Mouse (Mus musculus) urinary bladder, adult 2 months (tissue): ENCODE measurements around the gene Eif4h. TPM values are rescaled to one million over a fixed set of nuclear protein-coding genes. Genes with fewer than 3 reads are reported as not detected.
A peak's percentile ranks its signal among the peaks of the same experiment; 100 is the strongest.
"Not testable (repeated sequence)": the region's sequence is repeated elsewhere in the genome, so short reads cannot be mapped to it uniquely, and the experiment has no call there.

Source experiments
- DNase-seq: peaks from one replicate; pipeline ENCODE4 v3.0.0; 2022; ENCODE audit warnings: low spot score
- polyA plus RNA-seq: library from polyadenylated mRNA; depleted of rRNA; stranded (reverse); fragments of >200 nt; gene quantifications from 2 replicates; pipeline ENCODE4 v1.2.3, GENCODE M21; 2012

The Eif4h gene
- polyA plus RNA-seq, 1 experiment = 232 TPM

DNA sequence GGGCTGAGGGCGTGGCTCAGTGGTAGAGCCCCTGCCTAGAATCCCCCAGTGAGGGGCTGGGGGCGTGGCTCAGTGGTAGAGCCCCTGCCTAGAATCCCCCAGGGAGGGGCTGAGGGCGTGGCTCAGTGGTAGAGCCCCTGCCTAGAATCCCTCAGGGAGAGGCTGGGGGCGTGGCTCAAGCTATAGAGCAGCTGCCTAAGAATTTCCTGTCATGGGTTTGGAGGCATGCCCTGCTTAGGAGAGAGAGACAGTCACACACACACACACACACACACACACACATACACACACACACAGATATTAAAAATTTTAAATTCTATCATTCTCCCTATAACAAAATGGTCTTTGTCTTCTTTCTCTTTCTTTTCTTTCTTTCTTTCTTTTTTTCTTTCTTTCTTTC is 9.7 kb upstream of the Eif4h start:
- DNase-seq = not testable (repeated sequence)

DNA sequence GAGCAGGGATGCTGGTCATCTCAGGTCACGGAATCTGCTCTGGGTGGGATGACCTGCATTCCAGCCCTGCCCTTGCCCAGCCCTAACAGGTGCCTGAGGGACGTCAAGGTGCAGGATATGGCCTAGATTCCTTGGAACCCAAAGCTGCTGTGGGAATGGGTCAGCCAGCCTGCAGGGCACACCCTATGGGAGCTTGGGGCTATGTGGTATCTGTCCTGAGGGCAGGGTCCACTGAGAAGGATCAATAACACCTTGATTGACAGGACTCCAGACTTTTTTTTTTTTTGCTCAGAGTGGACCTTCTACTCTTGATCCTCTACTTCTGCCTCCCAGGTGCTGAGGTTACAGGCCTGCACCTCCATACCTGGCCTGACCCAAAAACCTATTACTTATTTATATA is 8.1 kb upstream of the Eif4h start:
- no peak for DNase-seq

DNA sequence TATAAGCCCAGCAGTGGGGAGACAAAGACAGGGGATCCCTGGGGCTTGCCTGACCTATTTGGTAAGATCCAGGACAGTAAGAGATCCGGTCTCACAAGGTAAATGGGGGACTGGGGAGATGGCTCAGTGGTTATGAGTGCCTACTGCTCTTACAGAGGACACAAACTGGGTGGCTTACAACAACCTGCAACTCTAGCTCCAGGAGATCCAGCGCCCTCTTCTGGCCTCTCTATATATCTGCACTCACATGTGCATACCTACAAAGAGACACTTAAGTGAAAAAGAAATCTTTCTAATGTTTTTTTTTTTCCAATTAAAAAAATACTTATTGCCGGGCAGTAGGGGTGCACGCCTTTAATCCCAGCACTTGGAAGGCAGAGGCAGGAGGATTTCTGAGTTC is 7.2 kb upstream of the Eif4h start:
- DNase-seq = no peak

DNA sequence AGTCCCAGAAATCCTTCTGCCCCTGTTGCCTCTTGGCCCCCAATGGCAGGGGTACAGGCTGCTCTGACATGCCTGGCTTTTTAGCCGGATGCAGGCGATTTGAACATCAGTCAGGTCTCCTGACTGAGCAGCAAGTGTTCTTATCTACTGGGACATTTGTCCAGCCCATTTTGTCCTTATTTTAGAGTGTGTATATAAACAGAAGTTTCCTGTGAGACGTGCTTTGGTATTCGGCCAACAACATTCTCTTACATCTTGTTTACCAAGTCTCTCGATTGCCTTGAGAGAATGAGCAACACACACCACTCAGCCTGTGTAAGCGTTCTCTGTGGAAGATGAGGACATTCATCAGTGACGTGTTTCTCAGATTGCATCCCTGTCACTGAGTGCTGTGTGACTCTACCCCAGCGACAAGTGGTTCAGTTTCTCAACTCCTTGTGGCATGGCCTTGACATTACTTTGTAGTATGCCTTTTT is 5.4 kb upstream of the Eif4h start:
- DNase-seq = no peak

DNA sequence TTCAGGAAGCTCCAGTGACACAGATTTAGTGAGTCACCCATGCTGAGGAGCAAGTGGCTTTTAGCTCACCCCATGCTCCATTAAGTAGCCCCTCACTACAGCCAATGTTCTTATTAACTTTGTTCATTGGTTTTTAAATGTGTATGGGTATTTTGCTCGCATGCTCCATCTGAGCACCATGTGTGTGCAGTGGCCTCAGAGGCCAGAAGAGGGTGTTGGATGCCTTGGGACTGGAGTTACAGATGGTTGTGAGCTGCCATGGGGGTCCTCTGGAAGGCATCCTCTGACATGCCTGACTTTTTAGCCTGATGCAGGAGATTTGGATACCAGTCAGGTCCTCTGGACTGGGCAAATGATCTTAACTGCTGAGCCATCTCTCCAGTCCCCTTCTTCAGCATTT is 4.8 kb upstream of the Eif4h start:
- DNase-seq = no peak

DNA sequence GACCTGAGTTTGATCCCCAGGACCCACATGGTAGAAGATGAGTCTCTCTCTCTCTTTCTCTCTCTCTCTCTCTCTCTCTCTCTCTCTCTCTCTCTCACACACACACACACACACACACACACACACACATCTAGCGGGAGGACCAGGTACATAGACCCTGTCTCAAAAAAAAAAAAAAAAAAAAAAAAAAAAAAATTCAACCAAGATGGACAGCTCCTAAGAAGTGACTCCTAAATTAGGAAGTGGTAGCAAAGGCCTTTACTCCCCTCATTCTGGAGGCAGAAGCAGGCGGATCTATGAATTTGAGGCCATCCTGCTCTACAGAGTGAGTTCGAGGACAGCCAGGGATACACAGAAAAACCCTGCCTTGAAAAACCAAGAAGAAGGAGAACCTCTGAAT is 1.1 kb upstream of the Eif4h start:
- no peak for DNase-seq

DNA sequence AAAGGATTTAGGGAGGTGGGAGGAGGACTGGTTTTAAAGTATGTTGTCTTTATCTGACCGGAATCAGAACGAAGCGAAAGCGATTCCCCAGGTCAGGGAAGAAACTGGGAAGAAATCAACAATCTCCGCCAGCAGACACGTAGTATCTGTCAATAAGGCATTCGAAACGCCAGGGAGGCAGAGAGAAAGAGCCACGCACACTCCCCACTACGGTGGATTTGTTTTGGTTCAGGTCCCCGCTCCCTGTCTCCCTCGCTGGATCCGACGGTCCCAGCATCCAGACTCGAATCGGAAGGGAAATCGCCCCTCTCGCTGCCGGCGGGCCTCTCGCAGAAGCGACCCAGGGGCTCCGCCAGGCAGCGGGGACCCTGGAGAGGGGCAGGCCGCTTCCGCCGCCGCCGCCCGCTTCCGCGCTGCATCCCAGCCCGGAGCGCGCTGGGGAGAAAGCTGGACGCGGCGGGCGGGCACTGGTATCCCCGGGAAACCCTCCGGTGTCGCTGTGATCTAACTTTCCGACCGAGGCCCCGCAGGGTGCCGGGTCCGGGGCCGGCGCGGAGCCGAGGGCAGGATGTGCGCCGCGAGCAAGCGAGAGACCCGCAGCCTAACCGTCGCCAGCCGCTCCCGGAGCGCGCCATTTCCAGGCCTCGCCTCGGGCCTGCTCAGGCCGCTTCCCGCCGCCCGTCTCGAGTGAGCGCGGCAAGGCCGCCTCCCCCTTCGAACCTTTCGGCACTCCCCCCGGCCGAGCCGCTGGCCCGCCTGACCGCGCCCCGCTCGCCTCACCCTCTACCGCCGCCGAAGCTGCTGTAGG is 625 bp downstream of the Eif4h start:
- no peak for DNase-seq

DNA sequence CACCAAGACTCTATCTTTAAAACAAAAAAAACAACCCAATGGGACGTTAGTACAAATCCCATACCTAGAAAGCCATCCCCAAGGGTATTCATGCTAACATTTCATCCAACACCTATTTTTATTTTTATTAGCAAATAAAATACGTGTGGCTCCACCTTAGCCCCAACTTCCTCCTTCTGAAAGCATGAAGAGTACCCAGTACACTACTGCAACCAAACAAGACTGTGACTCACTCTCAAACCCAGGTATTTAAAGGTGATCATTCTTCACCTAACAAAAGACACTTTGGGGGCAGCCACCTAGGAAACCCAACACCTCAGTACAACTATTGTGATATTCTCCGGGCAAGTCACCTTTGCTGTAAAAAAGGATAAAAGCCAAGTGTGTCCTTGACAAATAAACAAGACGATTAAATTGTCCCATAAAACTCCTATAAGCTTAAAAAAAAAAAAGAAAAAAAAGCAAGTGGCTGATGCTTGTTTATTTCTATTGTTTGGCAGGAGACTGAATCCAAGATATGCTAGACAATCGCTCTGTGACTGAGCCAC is 1.4 kb downstream of the Eif4h start:
- no peak for DNase-seq

DNA sequence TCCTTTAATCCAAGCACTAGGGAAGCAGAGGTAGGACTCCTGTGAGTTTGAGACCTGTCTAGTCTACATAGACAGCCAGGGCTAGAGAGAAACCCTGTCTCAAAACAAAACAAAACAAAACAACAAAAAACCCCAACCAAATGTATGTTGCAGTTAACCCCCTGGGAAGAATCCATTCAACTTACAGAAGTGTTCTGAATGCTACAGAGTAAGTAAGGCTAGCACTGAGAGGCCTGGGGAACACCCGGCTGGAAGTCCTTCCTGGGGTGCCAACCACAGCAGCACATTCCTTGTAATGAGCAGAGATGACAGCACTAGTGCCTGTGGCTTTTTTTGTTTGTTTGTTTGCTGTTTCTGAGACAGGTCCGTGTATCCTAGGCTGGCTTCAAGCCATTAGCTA is 6.4 kb downstream of the Eif4h start:
- no peak for DNase-seq

DNA sequence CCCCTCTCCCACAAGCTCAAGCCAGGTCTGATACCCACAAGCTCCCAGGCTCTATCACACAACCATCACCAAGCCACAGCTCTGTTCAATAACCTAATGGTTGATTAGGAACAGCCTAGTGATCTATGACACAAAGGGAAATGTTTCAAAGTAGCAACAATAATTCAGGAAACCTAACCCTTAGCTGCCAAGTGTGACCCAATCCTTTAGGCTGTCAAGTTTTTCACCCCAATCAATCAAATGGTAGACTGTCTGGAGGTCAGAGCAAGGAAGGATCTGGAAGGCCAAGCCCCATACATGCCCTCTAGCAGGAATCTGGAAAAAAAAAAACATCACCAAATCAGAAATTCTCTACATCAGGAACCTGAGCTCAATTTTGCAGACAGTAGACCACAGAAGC is 8.5 kb downstream of the Eif4h start:
- DNase-seq = no peak

DNA sequence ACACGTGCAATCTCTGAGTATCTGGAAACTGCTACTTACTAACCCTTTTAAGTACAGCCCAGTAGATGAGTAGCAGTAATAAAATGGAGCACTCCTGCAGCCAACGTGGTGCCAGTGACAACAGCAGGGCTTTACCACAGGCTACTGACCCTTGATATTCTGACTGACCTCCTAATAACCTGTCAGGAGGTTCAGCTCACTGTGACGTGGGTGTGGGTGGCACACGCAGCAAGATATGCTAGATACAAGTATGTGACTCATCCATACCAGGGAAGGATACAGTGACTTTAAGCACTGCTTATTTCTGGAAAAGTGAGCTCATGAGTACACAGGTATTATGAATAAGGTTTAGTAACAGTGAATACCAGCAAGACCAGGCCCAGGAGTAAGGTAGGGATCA is 9.8 kb downstream of the Eif4h start:
- DNase-seq = no peak

DNA sequence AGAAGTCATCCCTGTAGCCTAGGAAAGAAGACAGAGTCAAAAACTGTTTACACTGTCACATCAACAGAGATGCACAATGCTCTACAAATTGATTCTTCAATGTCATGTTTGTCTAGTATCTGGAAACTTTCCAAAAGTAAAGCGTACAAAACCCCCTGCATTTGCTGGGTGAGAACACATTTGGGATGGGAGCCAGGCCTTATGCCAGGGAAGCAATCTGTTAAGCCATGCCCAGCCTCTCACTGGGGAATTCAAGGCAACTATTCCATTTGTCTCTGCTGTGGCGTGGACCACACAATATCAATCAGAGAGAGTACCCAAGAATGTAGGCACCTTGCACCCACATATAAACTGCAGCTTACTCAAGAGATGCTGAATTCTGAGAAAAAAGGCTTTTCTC is 17.2 kb downstream of the Eif4h start:
- DNase-seq = no peak

DNA sequence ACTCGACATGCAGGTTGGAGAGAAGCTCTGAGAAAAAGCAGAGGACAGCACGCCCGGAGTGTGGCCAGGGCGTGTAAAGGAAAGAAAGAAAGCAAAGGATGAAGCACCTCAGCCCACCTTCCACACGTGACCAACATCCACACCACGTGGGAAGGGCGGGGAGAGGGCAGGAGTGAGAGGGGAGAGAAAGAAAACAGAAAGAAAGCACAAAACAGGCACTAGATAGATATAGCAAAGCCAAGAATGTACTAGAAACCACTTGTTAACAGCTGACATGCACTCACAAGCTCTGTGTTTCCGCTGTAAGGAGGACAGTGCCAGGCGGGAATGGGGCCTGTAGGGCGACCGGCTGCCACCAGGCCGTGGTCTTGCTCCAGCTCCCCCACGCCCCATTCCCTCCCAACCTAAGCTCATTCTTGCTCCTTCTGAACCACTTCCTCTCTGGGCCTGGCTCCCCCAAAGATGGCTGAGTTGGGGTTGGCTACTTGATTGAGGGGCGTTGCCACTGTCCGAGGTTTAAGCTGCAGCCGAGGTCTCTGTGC is 18.1 kb downstream of the Eif4h start:
- no peak for DNase-seq

DNA sequence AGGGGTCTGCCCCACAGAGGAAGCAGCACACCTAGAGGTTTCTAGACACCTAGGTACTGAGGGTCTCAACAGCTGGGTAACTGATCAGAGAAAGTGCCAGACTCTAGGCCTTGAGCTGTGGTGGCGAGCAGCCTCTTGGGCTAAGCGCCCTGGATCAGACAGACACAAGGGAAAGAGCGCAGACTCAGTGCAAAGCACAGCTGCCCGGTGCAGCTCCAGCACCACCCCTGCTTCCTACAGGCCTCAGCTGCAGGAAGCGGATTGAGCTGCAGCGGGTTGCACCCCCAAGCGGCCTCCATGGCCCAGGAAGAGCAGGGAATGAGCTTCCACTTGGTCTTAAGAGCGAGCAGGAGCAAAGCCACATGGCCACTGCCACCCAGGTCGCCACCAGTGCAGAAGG is 18.8 kb downstream of the Eif4h start:
- no peak for DNase-seq

DNA sequence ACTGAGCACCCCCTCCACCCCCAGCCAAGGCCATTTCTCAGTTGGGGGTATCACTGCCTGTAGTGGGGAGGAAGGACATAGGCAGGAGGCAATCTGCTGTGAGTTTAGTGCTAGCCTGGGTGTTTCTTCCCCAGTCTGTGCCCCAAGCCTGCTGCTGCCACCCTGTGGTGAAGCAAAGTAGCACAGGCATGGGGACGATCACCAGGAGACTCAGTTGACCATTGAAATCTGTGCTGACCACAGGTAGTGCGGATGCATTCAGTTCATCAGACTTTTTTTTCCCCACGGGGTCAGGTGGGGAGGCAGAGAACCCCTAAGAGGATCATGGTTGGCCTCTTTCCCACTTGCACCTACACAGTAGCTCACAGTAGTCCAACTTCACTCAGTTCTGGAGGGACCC is 22.2 kb downstream of the Eif4h start:
- DNase-seq = peak; percentile 61

DNA sequence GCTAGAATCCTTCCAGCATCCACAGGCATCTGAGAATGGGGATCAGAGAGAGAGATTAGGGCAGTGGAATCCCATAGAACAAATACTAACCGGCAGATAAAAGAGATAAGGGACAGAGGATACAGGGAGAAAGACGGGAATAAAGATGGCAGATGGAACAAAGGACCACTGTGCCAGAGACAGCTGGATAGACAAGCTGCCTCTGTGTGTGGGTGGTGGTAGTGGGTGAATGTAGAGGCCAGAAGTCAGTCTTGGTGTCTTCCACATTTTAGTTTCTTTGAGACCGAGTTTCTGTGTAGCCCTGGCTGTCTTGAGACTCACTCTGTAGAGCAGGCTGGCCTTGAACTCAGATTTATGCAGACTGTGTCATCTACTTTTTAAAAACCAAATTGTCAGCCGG is 23.5 kb downstream of the Eif4h start:
- no peak for DNase-seq

DNA sequence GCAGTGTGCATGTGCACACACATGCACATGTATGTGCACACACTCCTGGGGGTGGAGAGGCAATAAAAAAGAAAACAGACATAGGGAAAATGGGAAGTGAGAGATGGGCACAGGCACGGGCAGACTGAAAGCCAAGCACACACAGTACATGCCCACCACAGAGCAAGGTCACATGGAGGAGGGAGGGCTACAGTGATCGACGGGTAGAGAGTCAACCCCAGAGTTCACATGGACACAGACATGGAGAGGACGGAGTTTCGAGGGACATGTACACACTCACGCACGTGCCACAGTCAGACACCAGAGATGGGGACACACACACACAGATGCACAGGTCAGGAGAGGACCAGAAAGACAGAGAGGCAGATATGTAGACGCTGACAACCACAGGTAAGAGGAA is 23.9 kb downstream of the Eif4h start:
- DNase-seq = no peak

DNA sequence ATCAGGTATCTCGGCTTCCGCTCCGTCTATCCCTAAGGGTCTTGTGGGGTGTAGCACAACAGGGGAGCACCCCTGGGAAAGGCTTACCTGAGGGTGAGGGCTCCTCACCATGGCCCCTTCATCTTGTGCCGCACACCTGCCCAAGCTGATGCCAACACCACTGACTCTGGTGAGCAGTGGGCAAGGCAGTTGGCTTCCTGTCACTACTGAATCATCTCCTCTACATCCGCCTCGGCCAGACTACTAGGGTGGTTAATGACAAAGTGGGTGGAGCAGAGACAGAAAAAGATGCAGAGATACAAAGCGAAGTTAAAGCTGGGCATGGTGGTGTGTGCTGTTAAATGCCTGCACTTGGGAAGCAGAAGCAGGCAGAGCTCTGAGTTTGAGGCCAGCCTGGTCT is 24.5 kb downstream of the Eif4h start, which contains the start of gene Lat2:
Gene Lat2 (minus strand): TSS at position 224 of the 400 bp plus-strand sequence.
- DNase-seq = no peak

DNA sequence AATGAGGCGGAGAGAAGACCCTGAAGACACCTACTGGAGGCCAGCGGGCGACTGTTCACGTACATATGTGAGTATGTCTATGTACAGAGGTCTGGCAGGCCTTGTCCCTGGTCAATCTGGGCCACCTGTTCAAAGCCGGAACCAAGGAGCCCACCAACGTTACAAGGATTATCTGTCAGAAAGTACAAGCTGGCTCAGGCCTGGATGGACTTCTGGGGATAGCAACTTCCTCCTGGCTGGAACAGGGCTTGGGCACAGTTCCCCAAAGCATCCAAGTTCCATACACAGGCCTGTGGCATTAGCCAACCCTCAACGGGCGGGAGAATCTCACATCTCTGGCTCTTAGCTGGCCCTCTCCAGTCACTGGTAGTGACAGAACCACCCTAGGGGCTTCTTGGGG is 25.0 kb downstream of the Eif4h start:
- DNase-seq = no peak

DNA sequence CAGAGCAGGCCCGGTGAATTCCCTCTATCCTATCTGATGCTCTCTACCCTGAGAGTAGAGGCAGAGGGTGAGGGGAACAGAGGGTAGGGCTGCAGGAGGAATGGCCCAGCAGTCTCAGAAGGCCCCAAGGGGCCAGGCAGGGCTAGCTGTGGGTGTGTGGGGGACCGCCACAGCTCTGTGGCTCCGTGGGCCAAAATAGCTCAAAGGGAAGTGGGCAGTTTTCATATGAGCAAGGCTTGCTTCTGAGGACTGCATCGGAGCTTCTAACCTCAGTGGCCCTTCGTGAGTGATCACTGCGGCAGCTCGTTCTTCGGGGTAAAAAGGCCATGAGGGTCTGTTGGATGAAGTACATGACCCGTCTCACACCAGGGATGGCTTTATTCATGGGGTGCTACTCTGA is 25.6 kb downstream of the Eif4h start:
- DNase-seq = no peak

DNA sequence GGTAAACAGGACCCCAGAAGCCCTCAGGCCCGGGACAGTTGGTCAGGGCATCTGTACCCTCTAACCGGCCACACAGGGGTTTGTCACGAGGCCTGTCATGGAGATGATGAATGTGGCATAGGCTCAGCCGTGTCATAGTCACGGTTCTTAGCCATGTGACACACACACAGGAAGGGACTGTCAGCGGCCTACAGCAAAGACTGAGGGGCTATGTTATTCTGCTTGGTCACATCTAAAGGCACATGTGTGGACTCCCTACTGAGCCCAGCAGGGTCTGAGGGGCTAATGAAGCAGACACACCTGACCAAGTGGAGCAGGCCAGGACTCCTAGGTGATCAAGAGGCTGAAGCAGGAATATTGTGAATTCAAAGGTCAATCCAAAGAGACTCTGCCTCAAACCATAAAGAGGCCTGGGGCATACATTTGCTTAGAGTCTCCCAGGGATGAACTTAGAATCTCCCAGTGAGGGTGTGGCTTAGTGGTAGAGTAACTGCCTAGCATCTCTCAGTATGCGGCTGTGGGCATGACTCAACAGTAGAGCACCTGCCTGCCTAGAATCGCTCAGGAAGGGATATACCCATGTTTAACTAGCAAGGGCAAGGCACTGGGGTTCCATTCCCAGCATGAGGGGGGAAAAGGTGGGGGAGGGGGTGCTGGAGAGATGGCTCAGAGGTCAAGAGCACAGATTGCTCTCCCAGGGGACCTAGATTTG is 27.3 kb downstream of the Eif4h start:
- DNase-seq = no peak

DNA sequence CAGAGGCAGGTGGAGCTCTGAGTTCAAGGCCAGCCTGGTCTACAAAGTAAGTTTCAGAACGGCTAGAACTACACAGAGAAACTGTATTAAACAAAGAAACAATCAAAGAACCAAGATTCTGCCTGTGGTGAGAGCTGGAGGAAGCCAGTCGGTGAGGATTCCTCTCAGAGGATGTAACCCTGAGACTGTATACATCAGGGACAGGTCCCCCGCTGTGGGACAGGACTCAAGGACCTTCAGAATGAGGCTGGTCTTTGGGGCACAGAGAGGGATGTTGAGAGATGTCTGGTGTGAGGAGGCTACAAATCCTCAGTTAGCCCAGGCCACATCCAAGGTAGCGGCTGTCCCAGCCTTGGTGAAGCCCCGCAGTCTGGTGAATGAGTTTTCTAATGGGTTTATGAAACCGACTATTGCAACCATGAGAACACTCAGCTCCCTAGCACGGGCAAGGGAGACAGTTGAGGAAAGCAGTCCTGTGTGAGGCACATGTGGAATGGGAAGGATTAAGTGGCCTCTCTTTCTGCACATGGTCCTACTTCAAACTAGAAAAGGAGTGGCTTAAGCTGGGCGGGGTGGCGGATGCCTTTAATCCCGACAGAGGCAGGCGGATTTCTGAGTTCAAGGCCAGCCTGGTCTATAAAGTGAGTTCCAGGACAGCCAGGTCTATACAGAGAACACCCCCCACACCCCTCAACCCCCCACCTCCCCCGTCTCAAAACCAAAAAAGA is 29.2 kb downstream of the Eif4h start:
- no peak for DNase-seq
